Mouse (Mus musculus): ENCODE results near the gene Ap2s1.

DNA sequence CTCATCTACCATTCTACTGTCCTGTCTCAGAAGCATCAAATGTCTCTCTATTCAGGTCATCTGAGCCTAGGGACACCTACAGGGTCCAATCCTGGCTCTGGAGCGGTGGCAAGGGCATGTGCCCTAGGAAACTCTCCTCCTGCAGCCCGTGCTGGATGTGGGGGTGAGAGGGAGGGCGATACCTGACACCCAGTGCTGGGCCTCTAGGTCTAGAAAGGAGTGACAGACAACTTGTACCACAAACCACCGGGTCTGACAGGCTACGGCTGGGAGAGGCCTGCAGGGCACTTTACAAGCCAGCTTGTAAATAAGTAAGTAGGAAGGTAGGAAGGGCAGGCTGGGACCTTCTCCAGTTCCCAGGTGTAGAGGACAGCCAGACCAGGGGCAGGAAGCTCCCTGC lies 37.7 kb downstream of the Ap2s1 start:
- TF ChIP-seq CHD2 (IDR thresholded peaks at IDR 0.05; ENCODE audit: low read depth, low read length) (no peak), ZC3H11A (IDR thresholded peaks at IDR 0.05; ENCODE audit: borderline replicate concordance, low read depth, low read length) (no peak), MAFK (IDR thresholded peaks at IDR 0.05; ENCODE audit: insufficient read depth, low read depth, low read length) (no peak), ZNF384 (IDR thresholded peaks at IDR 0.05; ENCODE audit: low read depth, low read length) (no peak)
